Mouse (Mus musculus): ENCODE measurements at regions not wholly inside any gene's neighbourhood (a gene's known extent, or its start where the extent isn't known, plus 50 kb on each side); places are given as distances from the start of the nearest gene placed in this dataset.

- Histone ChIP-seq H3K36me3 (ENCODE audit: control insufficient read depth, insufficient read depth, low read length, poor library complexity, severe bottlenecking) (no peaks in the 10 kb centered on the region), H3K4me1 (ENCODE audit: control insufficient read depth in 2 of 2, insufficient read depth in 2 of 2, low read length in 2 of 2, poor library complexity in 1 of 2) (no peaks in the 10 kb centered on the region), H3K9me3 (ENCODE audit: control insufficient read depth, insufficient read depth, low read depth, low read length) (no peaks in the 10 kb centered on the region; the same call in 1 of the 2 replicates), H3K27ac (ENCODE audit: insufficient read depth, low read depth, low read length, poor library complexity, severe bottlenecking) (no peak overlapping the region), H3K4me3 (ENCODE audit: insufficient read depth in 1 of 2, low read depth in 1 of 2, low read length in 2 of 2, poor library complexity in 1 of 2, severe bottlenecking in 1 of 2) (no peak overlapping the region), H3K9ac (ENCODE audit: insufficient read depth, low read depth, low read length, poor library complexity, severe bottlenecking) (no peak overlapping the region)
- DNase-seq (ENCODE audit: low read depth, low spot score) = no peak
- TF ChIP-seq ZNF384 (IDR thresholded peaks at IDR 0.05; ENCODE audit: low read depth, low read length) (no peak), HCFC1 (IDR thresholded peaks at IDR 0.05; ENCODE audit: borderline replicate concordance, insufficient read depth, low read length) (no peak), ZC3H11A (IDR thresholded peaks at IDR 0.05; ENCODE audit: borderline replicate concordance, low read depth, low read length) (no peak), MAFK (IDR thresholded peaks at IDR 0.05; ENCODE audit: insufficient read depth, low read depth, low read length) (no peak), CHD2 (IDR thresholded peaks at IDR 0.05; ENCODE audit: low read depth, low read length) (no peak)
- in situ Hi-C loops (cut with MboI; ENCODE audit: low sequenced_read_pairs in 2 of 2, unreplicated experiment in 2 of 2) = no loop called here
These were observed 68.5 kb upstream of the Galnt15 start for GRCm38 (mm10) chr14:31960201-31960854.

- Histone ChIP-seq H3K27ac (ENCODE audit: insufficient read depth, low read depth, low read length, poor library complexity, severe bottlenecking) (no peak overlapping the region), H3K9me3 (ENCODE audit: control insufficient read depth, insufficient read depth, low read depth, low read length) (no peaks in the 10 kb centered on the region; the same call in 1 of the 2 replicates), H3K9ac (ENCODE audit: insufficient read depth, low read depth, low read length, poor library complexity, severe bottlenecking) (no peak overlapping the region), H3K4me1 (ENCODE audit: control insufficient read depth in 2 of 2, insufficient read depth in 2 of 2, low read length in 2 of 2, poor library complexity in 1 of 2) (no peaks in the 10 kb centered on the region), H3K4me3 (ENCODE audit: insufficient read depth in 1 of 2, low read depth in 1 of 2, low read length in 2 of 2, poor library complexity in 1 of 2, severe bottlenecking in 1 of 2) (no peak overlapping the region), H3K36me3 (ENCODE audit: control insufficient read depth, insufficient read depth, low read length, poor library complexity, severe bottlenecking) (no peaks in the 10 kb centered on the region)
- TF ChIP-seq ZNF384 (IDR thresholded peaks at IDR 0.05; ENCODE audit: low read depth, low read length) (no peak), HCFC1 (IDR thresholded peaks at IDR 0.05; ENCODE audit: borderline replicate concordance, insufficient read depth, low read length) (no peak), MAFK (IDR thresholded peaks at IDR 0.05; ENCODE audit: insufficient read depth, low read depth, low read length) (no peak), CHD2 (IDR thresholded peaks at IDR 0.05; ENCODE audit: low read depth, low read length) (no peak), ZC3H11A (IDR thresholded peaks at IDR 0.05; ENCODE audit: borderline replicate concordance, low read depth, low read length) (no peak)
- in situ Hi-C loops (cut with MboI; ENCODE audit: low sequenced_read_pairs in 2 of 2, unreplicated experiment in 2 of 2) = no loop called here
- DNase-seq (ENCODE audit: low read depth, low spot score) = no peak
These were observed 67.3 kb upstream of the Galnt15 start for GRCm38 (mm10) chr14:31961442-31961841.

GRCm38 (mm10) chr14:31963131-31963911 is 65.5 kb upstream of the Galnt15 start:
- in situ Hi-C loops (cut with MboI; ENCODE audit: low sequenced_read_pairs in 2 of 2, unreplicated experiment in 2 of 2) = no loop called here
- no peak for TF ChIP-seq ZNF384 (IDR thresholded peaks at IDR 0.05; ENCODE audit: low read depth, low read length)
- no peak for TF ChIP-seq ZC3H11A (IDR thresholded peaks at IDR 0.05; ENCODE audit: borderline replicate concordance, low read depth, low read length)
- TF ChIP-seq CHD2 (IDR thresholded peaks at IDR 0.05; ENCODE audit: low read depth, low read length) = no peak
- TF ChIP-seq MAFK (IDR thresholded peaks at IDR 0.05; ENCODE audit: insufficient read depth, low read depth, low read length) = no peak
- TF ChIP-seq HCFC1 (IDR thresholded peaks at IDR 0.05; ENCODE audit: borderline replicate concordance, insufficient read depth, low read length) = no peak
- Histone ChIP-seq H3K9ac (ENCODE audit: insufficient read depth, low read depth, low read length, poor library complexity, severe bottlenecking) (no peak overlapping the region), H3K9me3 (ENCODE audit: control insufficient read depth, insufficient read depth, low read depth, low read length) (no peaks in the 10 kb centered on the region; the same call in 1 of the 2 replicates), H3K4me3 (ENCODE audit: insufficient read depth in 1 of 2, low read depth in 1 of 2, low read length in 2 of 2, poor library complexity in 1 of 2, severe bottlenecking in 1 of 2) (no peak overlapping the region), H3K36me3 (ENCODE audit: control insufficient read depth, insufficient read depth, low read length, poor library complexity, severe bottlenecking) (no peaks in the 10 kb centered on the region), H3K4me1 (ENCODE audit: control insufficient read depth in 2 of 2, insufficient read depth in 2 of 2, low read length in 2 of 2, poor library complexity in 1 of 2) (no peaks in the 10 kb centered on the region), H3K27ac (ENCODE audit: insufficient read depth, low read depth, low read length, poor library complexity, severe bottlenecking) (no peak overlapping the region)
- DNase-seq (ENCODE audit: low read depth, low spot score) = no peak

GRCm38 (mm10) chr14:31964076-31964475 is 64.7 kb upstream of the Galnt15 start:
- Histone ChIP-seq H3K36me3 (ENCODE audit: control insufficient read depth, insufficient read depth, low read length, poor library complexity, severe bottlenecking) (no peaks in the 10 kb centered on the region), H3K4me3 (ENCODE audit: insufficient read depth in 1 of 2, low read depth in 1 of 2, low read length in 2 of 2, poor library complexity in 1 of 2, severe bottlenecking in 1 of 2) (no peak overlapping the region), H3K9me3 (ENCODE audit: control insufficient read depth, insufficient read depth, low read depth, low read length) (no peaks in the 10 kb centered on the region; the same call in 1 of the 2 replicates), H3K27ac (ENCODE audit: insufficient read depth, low read depth, low read length, poor library complexity, severe bottlenecking) (no peak overlapping the region), H3K9ac (ENCODE audit: insufficient read depth, low read depth, low read length, poor library complexity, severe bottlenecking) (no peak overlapping the region), H3K4me1 (ENCODE audit: control insufficient read depth in 2 of 2, insufficient read depth in 2 of 2, low read length in 2 of 2, poor library complexity in 1 of 2) (no peaks in the 10 kb centered on the region)
- DNase-seq (ENCODE audit: low read depth, low spot score) = no peak
- TF ChIP-seq MAFK (IDR thresholded peaks at IDR 0.05; ENCODE audit: insufficient read depth, low read depth, low read length) (no peak), CHD2 (IDR thresholded peaks at IDR 0.05; ENCODE audit: low read depth, low read length) (no peak), ZNF384 (IDR thresholded peaks at IDR 0.05; ENCODE audit: low read depth, low read length) (no peak), ZC3H11A (IDR thresholded peaks at IDR 0.05; ENCODE audit: borderline replicate concordance, low read depth, low read length) (no peak), HCFC1 (IDR thresholded peaks at IDR 0.05; ENCODE audit: borderline replicate concordance, insufficient read depth, low read length) (no peak)
- in situ Hi-C loops (cut with MboI; ENCODE audit: low sequenced_read_pairs in 2 of 2, unreplicated experiment in 2 of 2) = no loop called here

All from ES-E14 (cell line).